Mouse (Mus musculus): ENCODE measurements around the gene Gm9507.
"Not testable (repeated sequence)": the region's sequence is repeated elsewhere in the genome, so short reads cannot be mapped to it uniquely, and the experiment has no call there.

The Gm9507 gene

GRCm38 (mm10) chr10:77771225-77771624 is 40.4 kb downstream of the Gm9507 start, which contains the start of gene Gm3238:
Gene Gm3238 (minus strand): TSS chr10:77771325.
- DNase-seq: not testable (repeated sequence)

GRCm38 (mm10) chr10:77769727-77770126 is 41.9 kb downstream of the Gm9507 start:
- DNase-seq: no peak

Measured in cerebellum, postnatal 25 days (tissue).